Mouse (Mus musculus): ENCODE results near the gene Hyal1. TPM values are rescaled to one million over a fixed set of nuclear protein-coding genes. Genes with fewer than 3 reads are reported as not detected.
"Not testable (repeated sequence)": the region's sequence is repeated elsewhere in the genome, so short reads cannot be mapped to it uniquely, and the experiment has no call there.

Gene Hyal1
- total RNA-seq, 2 experiments from 2014 or later = 6.5 to 6.7 TPM

- no peak for DNase-seq
These were observed 26.1 kb upstream of the Hyal1 start for GRCm38 (mm10) chr9:107550491-107551116.

GRCm38 (mm10) chr9:107551117-107551889 is 25.4 kb upstream of the Hyal1 start, which contains the start of gene Rassf1:
Rassf1 (plus strand) TSS chr9:107551555.
- DNase-seq = no peak

DNA sequence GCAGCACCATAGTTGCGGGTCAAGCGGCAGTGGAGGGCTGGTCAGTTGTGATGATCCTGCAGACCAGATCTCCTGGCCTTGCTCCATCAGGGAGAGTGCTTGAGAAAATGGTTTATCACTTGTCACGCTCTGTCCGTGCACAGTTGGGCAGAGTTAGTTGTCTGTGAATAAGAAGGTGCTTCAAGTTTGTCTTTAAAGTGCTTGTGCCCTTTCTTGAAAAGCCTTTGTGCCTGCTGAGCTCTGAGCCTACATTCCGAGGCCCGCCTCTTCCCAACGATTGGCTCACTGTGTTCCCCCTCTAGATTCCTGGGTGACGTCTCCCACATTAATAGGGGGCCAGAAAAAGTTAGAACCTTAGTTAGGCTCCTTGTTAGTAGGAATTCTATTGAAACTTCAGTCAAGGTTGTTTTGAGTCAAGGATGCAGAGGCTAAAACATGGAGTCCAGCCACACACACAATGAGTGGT is 24.8 kb upstream of the Hyal1 start:
- no peak for DNase-seq

DNA sequence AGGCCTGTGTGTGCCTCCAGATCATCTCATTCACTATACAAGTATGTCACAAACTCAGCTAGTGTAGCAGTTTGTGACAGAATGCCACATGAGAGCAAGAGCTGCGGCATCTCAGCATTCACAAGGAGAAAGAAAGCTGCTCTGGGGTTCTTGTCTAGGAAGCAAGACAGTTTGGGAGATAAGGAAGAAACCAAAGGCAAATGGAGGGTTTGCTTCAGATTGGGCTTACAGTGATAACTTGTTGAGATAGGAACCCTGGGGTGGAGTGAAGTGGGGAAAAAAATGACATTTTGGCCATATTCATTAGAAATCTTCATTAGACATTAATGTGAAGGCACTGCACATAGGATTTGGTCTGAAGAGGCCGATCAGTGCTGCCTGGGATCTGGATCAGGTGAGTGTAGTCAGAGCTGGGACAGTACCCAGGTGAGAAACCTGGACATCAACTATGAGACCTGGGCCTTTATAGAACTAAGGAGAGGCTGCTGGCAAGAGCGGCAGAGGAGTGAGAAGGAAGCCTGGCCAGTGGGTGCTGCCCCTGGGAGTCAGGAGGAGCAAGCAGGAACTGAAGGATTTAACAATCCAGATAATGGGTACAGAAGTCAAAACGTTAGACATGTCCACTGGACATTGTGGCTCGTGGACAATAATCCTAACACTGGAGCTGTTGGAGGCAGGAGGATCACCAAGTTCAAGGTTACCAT is 23.9 kb upstream of the Hyal1 start:
- DNase-seq = no peak

- DNase-seq = no peak
These were observed 23.0 kb upstream of the Hyal1 start for GRCm38 (mm10) chr9:107553541-107554318.

GRCm38 (mm10) chr9:107554319-107554825 is 22.4 kb upstream of the Hyal1 start:
- peak; percentile 91 for DNase-seq

DNA sequence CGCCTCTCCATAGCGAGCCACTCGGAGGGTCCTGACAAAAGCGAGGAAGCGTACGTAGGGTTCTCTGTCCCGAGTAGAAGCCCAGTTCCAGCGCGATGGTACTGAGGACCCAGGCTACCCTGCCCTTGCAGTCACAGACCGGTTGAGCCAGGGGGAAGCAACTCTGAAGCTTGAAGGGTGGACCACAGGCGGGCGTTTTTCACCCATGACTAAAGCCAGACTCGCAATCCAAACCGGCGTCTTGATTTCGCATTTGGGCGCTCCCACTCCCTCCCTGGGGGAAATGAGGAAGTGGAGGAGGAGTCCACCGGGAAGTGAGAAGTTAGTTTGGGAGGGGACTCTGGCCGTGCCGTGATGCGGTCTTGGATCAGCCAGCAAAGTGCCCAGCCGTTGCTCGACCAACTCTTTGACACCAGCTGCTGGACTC is 21.7 kb upstream of the Hyal1 start:
- DNase-seq = no peak

DNA sequence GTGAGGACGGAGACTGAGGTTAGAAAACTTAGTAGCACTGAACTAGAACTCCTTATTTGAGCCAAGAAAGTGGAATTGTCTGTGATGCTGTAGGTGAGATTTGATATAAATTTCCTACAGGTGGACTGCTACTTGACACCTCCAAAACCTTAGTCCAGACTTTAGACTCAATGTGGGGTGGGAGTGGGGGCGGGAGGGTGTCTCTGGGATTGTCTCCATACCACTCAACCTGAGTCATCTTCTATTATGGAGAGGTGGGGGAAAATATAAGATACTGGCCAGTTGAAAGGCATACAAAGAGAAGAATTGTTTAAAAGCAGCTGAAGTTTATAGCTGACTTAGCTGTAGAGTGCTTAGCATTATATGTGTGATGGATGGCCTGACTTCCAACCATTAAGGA is 21.0 kb upstream of the Hyal1 start:
- DNase-seq = no peak

DNA sequence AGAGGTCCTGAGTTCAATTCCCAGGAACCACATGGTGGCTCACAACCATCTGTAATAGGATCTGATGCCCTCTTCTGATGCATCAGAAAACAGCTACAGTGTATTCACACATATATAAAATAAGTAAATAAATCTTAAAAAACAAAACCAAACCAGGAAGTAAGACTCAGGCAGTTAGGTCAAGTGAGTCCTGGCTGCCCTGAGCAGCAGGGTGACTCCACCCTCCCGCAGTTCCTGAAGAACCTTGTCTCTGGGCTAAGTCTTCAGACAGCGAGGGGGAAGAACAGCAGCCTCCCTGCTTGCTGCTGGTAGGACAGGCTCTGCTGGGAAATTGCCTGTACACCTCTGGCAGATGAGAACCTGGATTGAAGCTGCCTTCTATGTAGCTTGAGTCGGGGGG is 20.4 kb upstream of the Hyal1 start:
- no peak for DNase-seq

DNA sequence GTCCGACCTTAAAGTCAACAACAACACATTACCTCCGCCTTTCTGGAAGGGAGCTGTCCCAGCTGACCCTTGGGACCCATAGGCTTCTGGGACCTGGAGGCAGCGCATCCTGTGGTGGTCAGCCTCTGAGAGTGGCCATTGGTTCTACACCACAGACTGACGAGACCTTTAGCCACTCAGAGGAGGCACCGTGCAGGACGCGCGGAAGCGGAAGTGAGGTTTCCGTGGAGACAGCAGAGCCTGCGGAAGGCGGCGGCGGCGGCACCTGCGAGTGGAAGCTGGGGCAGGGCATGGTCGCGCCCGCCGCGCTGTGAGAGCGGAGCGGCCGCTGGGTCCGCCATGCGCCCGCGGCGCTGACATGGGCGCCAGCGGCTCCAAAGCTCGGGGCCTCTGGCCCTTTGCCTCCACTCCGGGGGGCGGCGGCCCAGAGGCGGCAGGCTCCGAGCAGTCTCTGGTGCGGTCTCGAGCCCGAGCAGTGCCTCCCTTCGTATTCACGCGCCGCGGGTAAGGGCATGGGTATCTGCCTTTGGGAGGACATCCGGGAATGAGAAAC is 13.6 kb upstream of the Hyal1 start, which contains the start of gene Tusc2:
TSS of gene Tusc2 (plus strand) at position 227 of the 553 bp plus-strand sequence.
- peak; percentile 94 to 95 for DNase-seq

DNA sequence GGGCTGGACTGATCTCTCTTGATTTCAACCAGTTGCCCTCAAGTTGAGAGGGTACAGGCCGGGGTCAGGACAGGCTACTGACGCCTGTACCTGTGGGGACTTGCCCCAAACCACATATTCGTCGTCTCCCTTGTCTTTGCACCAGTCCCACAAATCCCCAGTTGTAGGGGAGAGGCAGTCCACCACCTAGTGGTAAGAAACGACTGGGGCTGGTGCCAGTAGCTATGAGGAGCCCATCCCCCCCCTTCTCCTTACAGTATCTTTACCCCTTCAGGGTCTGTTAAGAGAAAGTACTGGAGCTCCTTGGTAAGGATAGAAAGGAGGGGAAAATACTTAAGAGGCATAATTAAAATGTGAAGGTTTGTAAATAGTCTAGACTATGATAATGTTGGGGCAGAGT is 11.2 kb upstream of the Hyal1 start:
- DNase-seq = not testable (repeated sequence)

DNA sequence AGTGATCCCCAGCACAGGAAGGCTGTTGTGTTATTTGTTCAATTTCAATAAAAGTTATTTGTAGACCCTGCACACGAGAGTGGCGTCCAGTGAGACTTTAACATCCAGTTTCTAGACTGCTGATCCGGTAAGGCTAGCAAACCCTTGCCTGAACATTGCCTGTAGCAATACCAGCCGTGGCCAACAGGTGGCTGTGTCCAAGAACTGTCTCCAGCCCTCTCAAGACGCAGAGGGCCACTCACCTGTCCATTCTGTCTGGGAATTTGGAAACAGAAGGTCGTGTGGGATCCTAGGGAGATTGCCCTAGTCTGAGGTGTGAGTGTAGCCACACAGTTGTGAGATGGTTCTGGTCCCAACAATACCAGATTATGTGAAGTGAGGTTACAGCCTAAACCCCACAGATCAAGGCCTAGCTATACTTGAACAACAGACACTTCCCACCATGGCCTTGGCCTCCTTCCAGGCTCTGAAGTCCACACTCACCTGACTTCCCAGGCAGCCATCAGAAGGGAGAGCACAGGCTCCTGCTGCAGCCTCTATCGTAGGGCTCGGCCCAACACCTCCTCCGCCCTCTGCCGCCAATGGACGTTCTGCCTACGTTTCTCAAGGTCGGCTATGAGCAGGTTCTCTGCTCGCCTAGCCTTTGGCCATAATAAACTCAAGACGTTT is 10.6 kb upstream of the Hyal1 start:
- DNase-seq = peak in 1 of 2 experiments; percentile 55

DNA sequence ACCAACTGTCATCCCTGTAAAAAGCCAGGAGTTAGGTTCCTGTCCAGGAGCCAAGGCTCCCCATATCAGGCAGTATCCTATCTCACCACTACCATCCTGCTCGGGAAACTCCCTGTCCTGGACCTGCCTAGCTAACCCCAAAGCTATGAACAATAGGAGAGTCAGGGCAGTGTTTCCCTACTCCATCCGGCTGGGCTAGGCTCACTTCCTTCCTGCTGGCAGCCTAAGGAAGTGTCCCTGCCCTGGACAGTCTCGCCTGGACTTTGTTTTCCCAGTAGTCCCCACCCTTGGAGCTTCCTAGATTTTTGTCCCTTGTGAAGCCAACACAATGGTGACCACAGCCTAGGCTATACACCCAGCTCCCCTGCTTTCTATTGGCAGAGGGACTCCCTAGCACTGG is 9.9 kb upstream of the Hyal1 start:
- no peak for DNase-seq

DNA sequence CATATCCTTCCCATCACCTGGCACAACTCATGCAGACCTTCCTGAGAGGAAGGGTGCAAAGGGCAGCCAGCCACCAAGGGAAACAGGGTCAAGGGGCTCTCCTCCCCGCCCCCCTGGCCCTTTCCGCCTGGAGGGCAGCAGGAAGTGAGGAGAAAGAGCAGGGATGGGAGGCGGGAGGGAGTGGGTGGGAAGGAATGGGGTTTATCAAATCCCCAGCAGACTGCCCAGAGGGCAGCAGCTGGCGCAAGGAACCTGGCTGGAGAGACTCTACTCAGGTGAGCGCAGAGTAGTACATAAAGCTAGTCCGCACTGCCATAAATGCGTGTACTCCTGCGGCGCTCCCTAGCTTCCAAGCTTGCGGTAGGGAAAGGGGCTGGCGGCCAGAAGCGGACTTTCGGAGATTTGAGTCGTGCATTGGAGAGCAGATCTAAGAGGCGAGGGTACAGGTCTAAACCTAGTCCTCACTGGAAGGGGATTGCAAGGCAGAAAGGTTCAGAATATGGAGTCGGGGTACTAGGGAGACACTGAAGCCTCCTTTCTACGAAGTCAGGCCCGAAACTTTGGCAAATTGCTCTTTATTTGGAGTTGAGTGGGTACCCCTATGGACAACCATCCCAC is 8.9 kb upstream of the Hyal1 start, which contains the start of gene Hyal2:
TSS of gene Hyal2 (plus strand) at position 244 of the 618 bp plus-strand sequence.
- no peak for DNase-seq

DNA sequence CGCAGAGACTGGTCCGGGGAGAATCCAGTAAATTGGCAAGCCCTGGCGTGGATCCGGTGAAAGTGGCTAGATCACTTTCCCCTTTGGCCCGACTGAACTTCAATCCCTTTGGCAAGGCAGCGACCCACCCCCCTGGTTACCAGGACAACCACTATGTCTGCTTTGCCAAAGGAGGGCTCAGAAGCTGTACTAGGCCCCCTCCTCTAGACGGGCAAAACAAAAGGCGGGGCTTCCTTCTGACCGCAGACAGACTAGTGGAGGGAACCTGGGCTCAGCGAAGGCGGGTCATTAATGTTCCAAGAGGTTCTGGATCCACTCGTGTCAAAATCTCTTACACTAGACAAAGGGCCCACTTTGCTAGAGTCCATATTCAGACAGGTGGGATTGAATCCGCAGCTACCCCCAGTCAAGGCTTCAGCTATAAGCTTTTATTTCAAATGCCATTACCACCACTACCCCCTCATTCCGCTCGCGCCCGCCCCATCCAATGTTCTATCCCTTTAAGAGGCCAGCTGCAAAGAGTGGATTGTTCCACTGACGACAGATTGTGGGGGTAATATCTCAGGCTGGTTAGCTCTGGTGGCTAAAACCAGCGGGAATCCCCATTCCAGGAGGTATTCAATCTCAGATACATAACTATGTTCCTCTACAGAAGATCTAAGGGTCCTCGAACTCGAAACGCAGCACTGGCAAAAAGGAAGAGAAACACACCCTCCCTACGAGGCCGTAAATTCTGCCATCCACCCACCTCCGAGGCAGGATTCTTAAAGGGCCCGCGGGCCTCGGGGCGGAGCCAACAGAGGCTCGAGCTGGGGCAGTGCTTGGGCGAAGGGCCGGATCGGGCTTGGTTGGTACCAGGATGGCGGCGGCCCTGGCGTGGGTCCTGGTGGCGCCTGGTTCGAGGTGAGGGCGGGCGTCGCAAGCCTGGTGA is 8.1 kb upstream of the Hyal1 start:
- DNase-seq = peak; percentile 80 to 81

- DNase-seq = no peak
These were observed 7.5 kb upstream of the Hyal1 start for GRCm38 (mm10) chr9:107569270-107569669.

DNA sequence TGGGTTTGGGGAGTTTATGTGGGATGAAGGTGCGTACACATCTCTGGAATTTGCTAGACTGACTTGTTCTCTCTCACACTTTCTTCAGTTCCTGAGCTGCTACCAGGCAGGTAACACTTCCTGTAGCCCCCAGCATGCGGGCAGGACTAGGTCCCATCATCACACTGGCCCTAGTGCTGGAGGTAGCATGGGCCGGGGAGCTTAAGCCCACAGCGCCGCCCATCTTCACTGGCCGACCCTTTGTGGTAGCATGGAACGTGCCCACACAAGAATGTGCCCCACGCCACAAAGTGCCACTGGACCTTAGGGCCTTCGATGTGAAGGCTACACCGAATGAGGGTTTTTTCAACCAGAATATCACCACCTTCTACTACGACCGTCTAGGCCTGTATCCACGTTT is 6.7 kb upstream of the Hyal1 start:
- DNase-seq = no peak

- no peak for DNase-seq
These were observed 5.9 kb upstream of the Hyal1 start for GRCm38 (mm10) chr9:107570845-107571244.

DNA sequence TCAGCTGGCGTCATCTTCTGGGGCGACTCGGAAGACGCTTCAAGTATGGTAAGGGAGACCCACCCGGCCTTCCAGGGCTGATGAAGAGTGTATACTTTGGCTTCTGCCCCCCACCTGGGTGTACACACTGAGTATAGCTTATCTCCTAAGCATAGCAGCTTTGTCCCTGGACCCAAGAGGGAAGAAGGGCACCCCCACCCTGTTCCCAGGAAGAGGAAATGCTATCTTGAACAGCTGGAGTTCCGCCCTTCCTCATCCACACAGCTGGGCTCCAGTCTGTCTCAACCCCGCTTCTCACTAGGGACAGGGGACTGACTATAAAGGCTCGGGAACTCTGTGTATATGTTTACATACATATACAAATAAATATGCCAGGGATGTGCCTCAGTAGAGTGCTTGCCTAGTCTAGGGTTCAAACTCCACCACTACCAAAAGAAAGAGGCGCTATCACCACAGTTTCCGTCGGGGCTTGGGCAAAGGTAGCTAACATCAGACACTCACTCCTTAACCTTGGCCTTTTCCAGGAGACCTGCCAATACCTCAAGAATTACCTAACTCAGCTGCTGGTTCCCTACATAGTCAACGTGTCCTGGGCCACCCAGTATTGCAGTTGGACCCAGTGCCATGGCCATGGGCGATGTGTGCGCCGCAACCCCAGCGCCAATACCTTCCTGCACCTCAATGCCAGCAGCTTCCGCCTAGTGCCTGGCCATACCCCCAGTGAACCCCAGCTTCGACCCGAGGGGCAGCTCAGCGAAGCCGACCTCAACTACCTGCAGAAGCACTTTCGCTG is 5.0 kb upstream of the Hyal1 start:
- no peak for DNase-seq
